Mouse (Mus musculus) layer of hippocampus, postnatal 10 days (tissue): ENCODE measurements around the gene Rab26. TPM values are rescaled to one million over a fixed set of nuclear protein-coding genes. Genes with fewer than 3 reads are reported as not detected.

Source experiments
- DNase-seq, 2 experiments: peaks; one replicate each; pipeline ENCODE4 v3.0.0; 2021; ENCODE audit warnings: low spot score in 2 of 2
- total RNA-seq, 2 experiments: library from RNA; stranded (reverse); gene quantifications; 2 replicates each; pipeline ENCODE4 v1.2.3; 2021

The Rab26 gene
- total RNA-seq, 2 experiments from 2014 or later = 48.9 to 49.0 TPM

GRCm38 (mm10) chr17:24481027-24481815, 52.8 kb downstream of the Rab26 start:
- no peak for DNase-seq

GRCm38 (mm10) chr17:24480201-24480826, 53.7 kb downstream of the Rab26 start:
- DNase-seq = no peak

GRCm38 (mm10) chr17:24479431-24479830, 54.6 kb downstream of the Rab26 start:
- no peak for DNase-seq

GRCm38 (mm10) chr17:24478663-24479380, 55.2 kb downstream of the Rab26 start, which contains the start of gene Mlst8:
Mlst8 (minus strand) TSS chr17:24479078.
- peak; percentile 99 for DNase-seq

GRCm38 (mm10) chr17:24477985-24478600, 55.9 kb downstream of the Rab26 start:
- DNase-seq = no peak

Other genes with a start within 250 kb of the Rab26 start
- 1 to 10 TPM; 1.5 to 1.7 TPM for gene Abca17, start 183.1 kb downstream of the Rab26 start, total RNA-seq
- 100 to 1,000 TPM; 118 to 120 TPM for gene Abca3, start 182.3 kb downstream of the Rab26 start, total RNA-seq
- 100 to 1,000 TPM; 166 TPM for gene Rnps1, start 119.6 kb downstream of the Rab26 start, total RNA-seq
- gene Eci1, start 107.6 kb downstream of the Rab26 start, total RNA-seq = 10 to 100 TPM; 19.2 to 21.1 TPM
- 1 to 10 TPM; 6.9 to 7.5 TPM for gene Dnase1l2, start 91.1 kb downstream of the Rab26 start, total RNA-seq
- gene E4f1, start 63.9 kb downstream of the Rab26 start, total RNA-seq = 10 to 100 TPM; 30.0 to 33.3 TPM
- gene Pgp, start 63.8 kb downstream of the Rab26 start, total RNA-seq = 10 to 100 TPM; 64.7 to 67.9 TPM
- 1 to 10 TPM in 1 of 2 experiments, under 1 TPM in 1; 0.87 to 1.8 TPM for gene Bricd5, start 60.3 kb downstream of the Rab26 start, total RNA-seq
- gene Mlst8, start 55.1 kb downstream of the Rab26 start, total RNA-seq = 10 to 100 TPM; 29.1 to 30.8 TPM
- 100 to 1,000 TPM; 170 to 175 TPM for gene Caskin1, start 45.6 kb downstream of the Rab26 start, total RNA-seq
- gene Traf7, start 6.3 kb downstream of the Rab26 start, total RNA-seq = 100 to 1,000 TPM; 110 to 112 TPM
- gene Pkd1, start 15.6 kb upstream of the Rab26 start, total RNA-seq = 10 to 100 TPM; 61.6 to 91.2 TPM
- 100 to 1,000 TPM; 171 to 176 TPM for gene Tsc2, start 98.4 kb upstream of the Rab26 start, total RNA-seq
- gene Nthl1, start 98.5 kb upstream of the Rab26 start, total RNA-seq = 1 to 10 TPM; 4.9 to 7.8 TPM
- gene Slc9a3r2, start 116.1 kb upstream of the Rab26 start, total RNA-seq = 10 to 100 TPM; 48.5 to 49.4 TPM
- 1 to 10 TPM; 1.3 to 1.6 TPM for gene Npw, start 124.2 kb upstream of the Rab26 start, total RNA-seq
- gene Zfp598, start 135.5 kb upstream of the Rab26 start, total RNA-seq = 10 to 100 TPM; 40.1 to 43.6 TPM
- gene Syngr3, start 155.7 kb upstream of the Rab26 start, total RNA-seq = 100 to 1,000 TPM; 211 to 212 TPM
- 10 to 100 TPM; 19.3 to 22.4 TPM for gene Gfer, start 161.9 kb upstream of the Rab26 start, total RNA-seq
- gene Noxo1, start 162.0 kb upstream of the Rab26 start, total RNA-seq = 1 to 10 TPM; 4.8 to 5.0 TPM
- 10 to 100 TPM; 28.5 to 34.3 TPM for gene Tbl3, start 173.4 kb upstream of the Rab26 start, total RNA-seq
- not detected for gene Rnf151, start 183.9 kb upstream of the Rab26 start, total RNA-seq
- 100 to 1,000 TPM; 563 to 651 TPM for gene Rps2, start 183.9 kb upstream of the Rab26 start, total RNA-seq
- gene Ndufb10, start 190.3 kb upstream of the Rab26 start, total RNA-seq = 100 to 1,000 TPM; 180 to 197 TPM
- gene Rpl3l, start 193.6 kb upstream of the Rab26 start, total RNA-seq = under 1 TPM; 0.53 to 0.62 TPM
- gene Msrb1, start 202.4 kb upstream of the Rab26 start, total RNA-seq = 10 to 100 TPM; 46.7 to 47.5 TPM
- under 1 TPM in 1 of 2 experiments, not detected in 1; 0.40 TPM for gene Hs3st6, start 218.8 kb upstream of the Rab26 start, total RNA-seq